Mouse (Mus musculus) ES-CJ7 (cell line): Measurements from ENCODE around the gene Efcab9.

Source experiments
- DNase-seq: peaks from one replicate; pipeline ENCODE4 v3.0.0; 2011; ENCODE audit warnings: low read depth, low spot score

Efcab9 gene

DNA sequence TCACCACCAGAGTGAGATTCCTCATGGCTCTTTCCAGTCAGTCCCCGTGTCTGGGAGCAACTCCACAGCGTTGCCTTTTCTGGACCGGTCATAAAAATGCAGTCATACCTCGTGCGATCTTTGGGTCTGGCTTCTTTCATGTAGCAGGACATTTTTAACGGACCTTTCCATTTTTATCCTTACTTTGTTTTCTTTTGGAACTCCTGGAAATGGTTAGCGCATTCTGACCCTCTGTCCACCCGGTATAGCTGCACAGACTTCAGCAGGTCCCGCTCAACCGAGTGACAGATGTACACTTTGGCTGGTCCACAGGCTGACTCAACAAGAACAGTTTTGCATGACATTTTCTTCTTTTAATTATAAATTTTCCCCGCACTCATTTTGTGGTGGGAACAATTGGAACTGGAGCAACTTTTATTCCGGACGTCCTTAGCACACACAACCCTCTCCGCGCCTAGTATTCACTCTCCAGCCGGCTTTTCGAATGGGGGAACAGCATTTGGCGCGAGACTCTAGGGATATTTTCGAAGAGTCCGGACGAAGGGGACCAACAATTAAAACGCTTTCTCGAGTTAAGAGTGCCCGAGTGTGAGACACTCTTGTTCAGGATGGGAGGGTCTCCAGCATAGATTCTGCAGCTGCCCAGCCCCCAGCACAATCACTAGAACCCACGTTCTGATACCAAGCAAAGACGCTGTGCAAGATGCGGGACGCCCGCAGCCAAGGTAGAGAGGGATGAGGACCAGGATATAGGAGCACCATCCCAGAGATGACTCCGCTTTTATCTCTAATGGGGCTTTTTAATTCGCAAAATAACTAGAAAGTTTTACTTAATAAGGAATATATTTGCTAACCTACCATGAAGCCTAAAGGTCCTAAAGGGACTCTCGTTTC, at the start of gene Efcab9:
Gene Efcab9 (minus strand): TSS at position 211 of the 894 bp plus-strand sequence.
- DNase-seq: peak; percentile 26

GRCm38 (mm10) chr11:32581031-32581430, 49.1 kb upstream of the Efcab9 start:
- no peak for DNase-seq

- DNase-seq: peak; percentile 87
Measured at GRCm38 (mm10) chr11:32580305-32580947, 48.5 kb upstream of the Efcab9 start.

DNA sequence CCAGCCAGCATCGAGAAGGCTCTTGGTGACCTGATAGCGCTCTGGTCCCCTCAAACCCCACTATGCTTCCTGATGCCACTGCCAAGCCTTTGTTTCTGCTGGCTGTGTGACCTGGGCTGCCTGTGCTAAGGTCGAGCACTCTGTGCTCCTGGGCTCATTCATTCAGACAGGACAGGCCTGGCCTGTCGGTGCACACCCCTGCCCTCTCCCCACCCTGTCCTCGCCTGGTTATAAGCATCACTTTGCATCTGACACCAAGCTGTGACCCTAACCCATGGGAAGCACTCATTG, 44.8 kb upstream of the Efcab9 start:
- DNase-seq: no peak

DNA sequence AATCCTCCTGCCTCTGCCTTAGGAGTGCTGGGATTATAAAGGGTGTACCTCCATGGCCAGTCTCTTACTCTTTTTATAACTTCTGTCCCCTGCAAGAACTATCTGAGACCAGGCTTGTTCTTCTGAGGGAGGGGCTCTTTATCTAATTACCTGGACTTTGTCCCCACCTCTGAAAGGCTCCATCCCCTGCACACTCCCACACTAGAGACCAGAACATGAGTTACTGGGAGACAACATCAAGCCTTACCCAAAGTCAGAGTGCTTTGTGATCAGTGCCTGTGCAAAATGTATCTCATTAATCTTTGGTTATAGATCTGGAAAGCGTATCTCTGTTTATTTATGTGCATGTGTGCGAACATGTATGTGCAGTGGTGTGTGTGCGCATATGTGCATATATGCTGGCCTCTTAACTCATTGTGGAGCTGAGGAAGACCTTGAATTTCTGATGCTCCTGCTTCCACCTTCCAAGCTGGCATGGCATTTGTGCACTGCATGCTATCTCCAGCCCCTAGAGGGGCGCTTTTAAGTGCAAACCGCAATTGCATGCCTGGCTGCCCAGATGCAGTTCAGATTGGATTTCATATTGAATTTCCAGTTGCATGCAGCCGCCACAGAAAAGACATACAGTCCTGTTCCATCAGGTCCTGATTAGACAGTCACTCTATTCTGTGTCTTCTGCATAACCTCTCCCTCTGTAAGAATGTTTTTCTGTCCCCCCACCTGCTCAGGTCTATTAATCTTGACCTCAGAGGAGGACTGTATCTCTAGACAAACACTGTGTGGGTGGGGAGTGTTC, 44.3 kb upstream of the Efcab9 start:
- no peak for DNase-seq

DNA sequence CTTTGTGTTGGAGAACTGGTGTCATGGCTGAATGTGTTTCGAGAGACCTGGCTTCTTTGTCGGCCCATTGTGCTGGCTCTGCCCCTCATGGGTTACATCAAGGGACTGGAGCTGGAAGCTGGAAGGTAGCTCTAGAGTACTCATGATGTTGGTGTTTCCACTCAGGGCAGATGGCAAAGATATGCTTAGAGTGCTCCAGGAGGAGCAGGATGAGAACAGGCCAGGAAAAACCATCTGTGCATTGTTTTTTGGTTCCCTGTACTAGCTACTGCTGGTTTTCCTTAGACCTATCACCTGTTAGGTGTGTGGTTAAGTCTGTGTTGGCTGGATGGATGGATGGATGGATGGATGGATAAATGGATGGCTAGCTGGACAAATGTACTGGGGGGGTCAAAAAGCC, 41.8 kb upstream of the Efcab9 start:
- DNase-seq: no peak

- no peak for DNase-seq
Measured at GRCm38 (mm10) chr11:32571103-32571502, 39.2 kb upstream of the Efcab9 start.

DNA sequence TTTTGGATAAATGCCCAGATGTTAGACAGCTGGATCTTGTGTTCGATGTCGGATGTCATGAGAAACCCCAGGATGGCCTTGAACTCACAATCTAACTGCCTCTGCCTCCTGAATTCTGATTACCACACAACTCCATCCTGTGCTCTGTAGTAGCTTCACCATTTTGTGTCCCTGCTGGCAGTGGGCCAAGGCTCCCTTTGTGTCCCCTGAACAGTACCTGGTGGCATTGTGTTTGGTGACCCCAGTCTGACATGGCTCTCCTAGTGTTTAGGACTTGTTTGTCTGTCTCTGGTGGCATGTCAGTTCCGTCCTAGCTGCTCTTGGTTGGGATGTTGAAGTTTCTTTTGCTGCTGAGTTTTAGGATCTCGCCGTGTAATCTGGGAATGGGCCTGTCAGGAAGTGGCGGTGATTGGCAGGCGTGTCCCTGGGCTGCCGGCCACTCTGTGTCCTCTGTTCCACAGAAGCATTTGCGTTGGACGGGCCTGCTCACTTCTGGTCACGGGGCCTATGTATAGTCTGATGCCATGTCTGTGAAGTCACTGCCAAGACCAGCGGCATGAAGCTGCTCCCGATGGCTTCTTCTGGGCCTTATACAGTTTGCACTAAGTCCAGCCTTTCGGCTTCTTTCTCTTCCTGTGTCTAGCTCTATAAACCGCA, 36.9 kb upstream of the Efcab9 start:
- DNase-seq: no peak

- no peak for DNase-seq
Measured at GRCm38 (mm10) chr11:32568060-32568459, 36.2 kb upstream of the Efcab9 start.

GRCm38 (mm10) chr11:32567000-32567855, 35.3 kb upstream of the Efcab9 start:
- no peak for DNase-seq

DNA sequence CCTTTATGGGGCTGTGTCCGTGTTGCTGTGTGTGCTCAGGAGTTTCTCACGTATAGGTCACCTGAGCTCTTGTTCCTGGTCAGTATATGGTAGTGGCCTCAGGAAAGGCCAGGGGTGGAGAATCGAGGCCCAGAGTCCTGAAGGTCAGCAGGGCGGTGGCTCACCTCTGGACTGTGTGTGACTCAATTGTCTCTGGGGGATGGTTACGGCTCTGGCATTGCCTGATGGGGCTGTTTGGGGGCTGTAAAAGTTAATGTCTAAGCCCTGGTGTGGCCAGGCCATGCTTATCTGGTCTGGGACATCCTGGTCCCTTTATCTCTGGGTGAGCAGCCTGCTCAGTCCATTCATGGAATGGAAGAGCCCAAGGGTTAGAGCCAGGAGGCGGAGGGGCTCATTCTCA, 34.3 kb upstream of the Efcab9 start:
- no peak for DNase-seq

DNA sequence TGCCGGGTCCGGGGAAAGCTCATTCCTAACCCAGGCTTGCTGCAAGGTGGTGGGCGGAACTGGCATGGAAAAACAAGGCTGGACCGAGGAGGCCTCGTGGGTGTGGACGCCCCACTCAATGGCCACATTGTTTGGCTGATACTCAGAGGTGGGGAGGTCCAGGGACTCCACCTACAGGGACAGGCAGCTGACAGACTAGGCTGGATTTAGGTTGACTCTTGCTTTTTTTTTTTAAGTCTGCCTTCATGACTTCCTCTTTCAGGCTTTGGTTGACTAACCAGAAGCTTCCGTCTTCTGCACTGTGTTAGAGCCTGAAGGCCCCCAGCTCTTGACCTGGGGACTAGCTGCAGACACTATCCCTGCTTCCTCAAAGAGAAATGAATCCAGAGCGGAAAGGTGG, 33.2 kb upstream of the Efcab9 start:
- DNase-seq: no peak

DNA sequence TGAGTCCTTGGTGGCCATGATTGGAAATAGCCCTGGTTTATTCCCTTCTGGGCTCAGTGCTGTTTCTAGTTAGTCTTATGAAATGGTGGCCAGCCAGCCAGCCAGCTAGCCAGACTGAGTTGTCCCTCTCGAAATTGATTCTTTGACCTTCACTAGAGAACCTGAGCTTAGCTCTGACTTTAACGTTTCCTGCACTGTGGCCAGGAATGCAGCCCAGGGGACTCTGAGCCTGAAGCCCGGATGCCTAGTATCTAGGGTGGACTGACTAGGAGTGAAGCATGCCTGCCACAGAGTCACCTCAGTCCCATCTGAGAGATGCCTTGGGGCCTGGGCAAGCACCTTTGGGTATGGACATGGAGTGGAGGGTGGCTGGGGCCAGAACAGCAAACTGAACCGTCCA, 32.7 kb upstream of the Efcab9 start:
- no peak for DNase-seq

DNA sequence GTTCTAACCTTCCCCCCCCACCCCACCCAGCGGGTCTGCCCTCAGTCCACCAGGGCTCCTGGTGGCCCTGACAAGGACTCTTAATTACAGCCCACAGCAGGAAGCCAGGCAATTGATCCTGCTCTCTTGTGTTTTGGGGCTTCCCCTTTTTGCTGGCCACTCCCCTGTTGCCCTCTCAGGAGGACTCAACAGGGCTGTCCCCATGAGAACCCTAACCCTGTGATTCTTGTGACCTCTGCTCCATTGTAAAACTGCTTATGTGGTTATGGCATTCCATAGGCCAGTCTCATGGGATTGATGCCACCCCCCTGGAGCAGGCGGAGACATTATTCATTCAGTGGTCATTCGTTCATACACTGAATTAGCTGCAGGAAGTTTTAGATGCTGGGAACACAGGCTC, 31.8 kb upstream of the Efcab9 start:
- DNase-seq: no peak

DNA sequence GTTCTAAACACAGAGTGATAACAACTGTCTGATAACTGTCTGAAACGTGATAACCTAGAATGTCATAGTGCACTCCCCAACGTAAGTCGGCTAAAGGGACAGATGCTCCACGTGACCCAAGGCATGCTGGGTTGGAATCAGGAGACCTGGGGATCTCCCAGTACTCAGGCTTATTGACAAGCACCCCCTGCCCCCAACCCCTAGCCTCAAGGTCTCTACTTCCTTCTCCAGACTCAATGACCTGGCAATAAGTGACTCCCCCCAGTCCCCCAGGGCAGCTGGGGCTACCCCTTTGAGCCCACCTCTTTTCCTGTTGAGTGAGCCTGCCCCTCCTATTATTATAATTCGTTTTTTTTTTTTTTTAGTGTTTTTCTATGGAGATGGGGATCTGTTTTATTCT, 30.8 kb upstream of the Efcab9 start:
- DNase-seq: no peak

- no peak for DNase-seq
Measured at GRCm38 (mm10) chr11:32561465-32562355, 29.8 kb upstream of the Efcab9 start.

DNA sequence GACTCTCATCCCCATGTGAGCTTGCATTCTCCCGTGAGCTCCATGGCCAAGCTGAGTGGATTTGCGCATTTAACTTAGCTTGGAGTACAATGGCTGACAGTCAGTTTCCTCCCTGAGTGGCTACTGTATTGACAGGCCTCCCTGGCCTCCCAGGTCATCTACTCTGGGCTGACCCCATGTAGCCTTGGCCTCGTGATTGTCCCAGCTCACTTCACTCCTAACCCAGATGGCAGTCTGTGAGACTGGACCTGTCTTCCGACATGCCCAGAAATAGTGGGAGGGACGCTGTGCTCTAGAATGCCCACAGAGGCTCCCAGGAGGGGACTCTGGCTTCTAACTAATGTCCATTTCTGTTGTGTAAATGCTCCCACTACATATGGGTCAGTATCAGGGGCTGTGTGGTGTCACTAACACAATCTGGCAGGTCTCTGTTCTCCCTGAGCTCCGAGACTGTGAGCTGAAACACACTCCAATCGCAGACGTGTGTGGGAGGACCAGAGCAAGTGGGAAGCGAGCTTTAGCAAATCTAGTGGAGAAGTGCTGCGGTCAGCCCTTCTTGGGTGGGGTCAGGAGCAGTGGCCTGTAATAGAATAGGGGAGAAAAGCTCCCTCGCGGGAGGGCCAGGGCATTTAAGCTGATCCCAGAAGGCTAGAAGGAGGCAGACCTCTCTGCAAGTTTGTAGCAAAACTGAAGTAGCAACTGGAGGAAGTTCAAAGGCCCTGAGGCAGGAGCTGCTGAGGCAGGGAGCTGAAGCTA, 28.3 kb upstream of the Efcab9 start:
- no peak for DNase-seq

DNA sequence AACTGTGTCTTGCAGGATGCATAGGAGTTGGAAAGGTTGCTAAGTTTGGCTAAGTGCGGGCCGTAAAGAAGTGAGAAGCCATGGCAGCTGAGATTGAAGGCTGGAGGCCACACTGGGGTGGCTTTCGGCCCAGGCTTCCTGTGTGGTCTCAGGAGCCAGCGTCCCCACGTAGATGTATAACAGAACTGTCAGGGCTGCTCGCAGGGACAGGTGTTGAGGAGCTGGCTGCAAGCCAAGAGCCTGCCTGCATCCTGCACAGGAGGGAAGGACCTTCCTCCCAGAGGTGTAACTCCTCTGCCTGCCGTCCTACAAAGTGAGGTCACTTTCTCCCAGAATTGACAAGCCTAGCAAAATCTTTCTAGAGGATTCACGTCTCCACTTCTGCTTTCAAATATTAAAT, 26.8 kb upstream of the Efcab9 start:
- no peak for DNase-seq

GRCm38 (mm10) chr11:32558026-32558425, 26.1 kb upstream of the Efcab9 start:
- no peak for DNase-seq
